Mouse (Mus musculus) E14TG2a.4 (cell line): ENCODE measurements around the gene Alpk1.

Experiments used
- CTCF ChIP-seq: conservative IDR thresholded peaks from 2 replicates; pipeline ENCODE4 v1.5.1; 2014; ENCODE audit warnings: low read length
- NANOG ChIP-seq: IDR thresholded peaks from 2 replicates; pipeline ENCODE4 v1.6.1; 2014; ENCODE audit warnings: borderline replicate concordance, low read length, mixed read lengths

GRCm38 (mm10) chr3:127805071-127805470 is 24.7 kb upstream of the Alpk1 start:
- TF ChIP-seq CTCF (no peak), NANOG (no peak)
